Mouse (Mus musculus): ENCODE data around the gene Akap8.

DNA sequence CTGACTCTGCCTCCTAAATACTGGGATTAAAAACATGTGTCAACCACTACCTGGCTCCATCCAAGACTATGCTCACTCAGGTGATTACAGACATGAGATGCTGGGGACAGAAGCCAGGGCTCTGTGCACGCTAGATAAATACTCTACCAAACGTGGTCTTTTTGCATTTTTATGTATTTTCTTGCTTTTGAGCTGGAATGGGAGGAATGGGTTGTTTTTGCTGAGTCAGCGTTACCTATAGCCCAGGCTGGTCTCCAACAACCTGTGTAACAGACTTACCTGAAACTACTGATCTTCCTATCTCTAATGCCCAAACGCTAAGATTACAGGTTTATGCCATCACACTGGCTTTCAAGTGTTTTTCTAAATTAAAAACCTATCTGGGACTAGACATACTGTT, 25.9 kb downstream of the Akap8 start:
- TF ChIP-seq CTCF (IDR thresholded peaks at IDR 0.05; ENCODE audit: low read depth) = no peak
- TF ChIP-seq EP300 (IDR thresholded peaks at IDR 0.05; ENCODE audit: low read depth) = no peak

Data from liver, embryonic 14.5 days (tissue).